Mouse (Mus musculus) megakaryocyte, embryonic 14.5 days (primary cell): ENCODE data around the gene Gm45618.
"Not testable (repeated sequence)": the region's sequence is repeated elsewhere in the genome, so short reads cannot be mapped to it uniquely, and the experiment has no call there.

ENCODE experiments used
- FLI1 ChIP-seq: IDR thresholded peaks from 2 replicates; pipeline ENCODE4 v1.6.1; 2012; ENCODE audit warnings: low read length, inconsistent platforms, mixed read lengths
- GATA1 ChIP-seq: IDR thresholded peaks from 3 replicates; pipeline ENCODE4 v1.6.1; 2012; ENCODE audit warnings: mixed read lengths, low read length, inconsistent platforms, borderline replicate concordance

GRCm38 (mm10) chr7:142120629-142121028 lies at the start of gene Gm45618:
- TF ChIP-seq GATA1, FLI1: not testable (repeated sequence)
